Mouse (Mus musculus) right cerebral cortex, postnatal 4 days (tissue): ENCODE results near the gene Piwil1.
A peak's percentile ranks its signal among the peaks of the same experiment; 100 is the strongest.

Source experiments
- DNase-seq: peaks from one replicate; pipeline ENCODE4 v3.0.0-alpha.2; 2022

The Piwil1 gene

GRCm38 (mm10) chr5:128702224-128702623 lies at the start of gene Piwil1:
Gene Piwil1 (plus strand): TSS chr5:128702524.
- DNase-seq: no peak

- DNase-seq: no peak
These were observed 45.7 kb upstream of the Piwil1 start for GRCm38 (mm10) chr5:128656496-128657135.

GRCm38 (mm10) chr5:128660101-128660500 lies 42.2 kb upstream of the Piwil1 start:
- DNase-seq: no peak

- DNase-seq: no peak
These were observed 39.4 kb upstream of the Piwil1 start for GRCm38 (mm10) chr5:128662881-128663280.

GRCm38 (mm10) chr5:128663976-128664375 lies 38.3 kb upstream of the Piwil1 start:
- DNase-seq: no peak

GRCm38 (mm10) chr5:128665045-128665444 lies 37.3 kb upstream of the Piwil1 start:
- peak; percentile 10 for DNase-seq

- DNase-seq: no peak
These were observed 35.0 kb upstream of the Piwil1 start for GRCm38 (mm10) chr5:128667303-128667702.

- no peak for DNase-seq
These were observed 28.2 kb upstream of the Piwil1 start for GRCm38 (mm10) chr5:128674124-128674523.

GRCm38 (mm10) chr5:128677373-128677772 lies 25.0 kb upstream of the Piwil1 start:
- DNase-seq: no peak

GRCm38 (mm10) chr5:128677861-128678260 lies 24.5 kb upstream of the Piwil1 start:
- DNase-seq: no peak

- DNase-seq: peak; percentile 30
These were observed 20.9 kb upstream of the Piwil1 start for GRCm38 (mm10) chr5:128681456-128681855.

- DNase-seq: no peak
These were observed 18.1 kb upstream of the Piwil1 start for GRCm38 (mm10) chr5:128684192-128684591.

- no peak for DNase-seq
These were observed 17.7 kb upstream of the Piwil1 start for GRCm38 (mm10) chr5:128684621-128685020.

- no peak for DNase-seq
These were observed 15.2 kb upstream of the Piwil1 start for GRCm38 (mm10) chr5:128687139-128687538.

GRCm38 (mm10) chr5:128694107-128694506 lies 8.2 kb upstream of the Piwil1 start:
- DNase-seq: no peak

- DNase-seq: no peak
These were observed 7.6 kb upstream of the Piwil1 start for GRCm38 (mm10) chr5:128694611-128695325.

GRCm38 (mm10) chr5:128696824-128697223 lies 5.5 kb upstream of the Piwil1 start:
- DNase-seq: no peak

GRCm38 (mm10) chr5:128700716-128701115 lies 1.6 kb upstream of the Piwil1 start:
- DNase-seq: no peak

- DNase-seq: no peak
These were observed 1.4 kb downstream of the Piwil1 start for GRCm38 (mm10) chr5:128703688-128704087.

- DNase-seq: peak; percentile 29
These were observed 2.0 kb downstream of the Piwil1 start for GRCm38 (mm10) chr5:128704134-128704904.

- DNase-seq: no peak
These were observed 4.1 kb downstream of the Piwil1 start for GRCm38 (mm10) chr5:128706467-128706866.

- DNase-seq: no peak
These were observed 4.9 kb downstream of the Piwil1 start for GRCm38 (mm10) chr5:128707271-128707670.

- no peak for DNase-seq
These were observed 6.6 kb downstream of the Piwil1 start for GRCm38 (mm10) chr5:128708929-128709328.

- no peak for DNase-seq
These were observed 8.3 kb downstream of the Piwil1 start for GRCm38 (mm10) chr5:128710596-128710995.
